Comparison of ENCODE assay signal across 14 mouse cellular contexts in the genomic region with DNA sequence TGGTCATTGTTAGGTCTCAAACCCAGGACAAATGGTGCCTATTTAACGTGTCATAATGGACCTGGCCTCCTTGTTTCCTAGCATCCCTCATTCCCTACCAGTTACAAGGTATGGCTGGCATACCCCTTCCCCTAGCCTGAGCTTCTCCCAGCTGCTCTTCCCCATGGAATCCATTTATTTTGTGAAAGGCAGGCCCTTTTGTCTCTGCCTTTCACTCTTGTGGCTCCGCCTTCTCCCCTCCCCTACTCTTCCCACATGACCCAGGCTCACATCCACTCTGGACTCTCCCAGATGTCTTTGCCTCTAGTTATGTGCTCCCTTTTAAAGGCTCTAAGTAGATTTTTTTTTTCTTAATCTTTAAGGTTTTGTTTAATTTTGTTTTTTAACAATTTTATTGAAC. TPM values are rescaled to one million over a fixed set of nuclear protein-coding genes. Genes with fewer than 3 reads are reported as not detected.
A peak's percentile ranks its signal among the peaks of the same experiment; 100 is the strongest.
DNase-seq lines count a peak whose midpoint lies in the region; ATAC-seq and TF ChIP-seq lines count a peak whose summit lies in the region.
"Had no signal": no experiment of that assay in that cellular context is flagged by ENCODE, and none has a peak within 500 bp of the region (broad histone marks: within the 10 kb centered on the region; RNA-seq: fewer than 3 reads in every experiment).

No protein-coding gene starts in this region.

- H3K4me3 ChIP-seq in kidney, postnatal 0 days (replicated peaks; ENCODE audit: low read depth, low read length): no peak overlapping the region
- H3K4me3 ChIP-seq in kidney, embryonic 14.5 days (ENCODE audit: low read length): no peak overlapping the region
- no peak overlapping the region; a peak in 1 of 4 replicates for H3K4me3 ChIP-seq in ES-E14 (ENCODE audit: insufficient read depth in 1 of 2, low read depth in 1 of 2, low read length in 2 of 2, poor library complexity in 1 of 2, severe bottlenecking in 1 of 2)
- no peak overlapping the region for H3K4me3 ChIP-seq in forebrain, embryonic 15.5 days

- no peak for TF ChIP-seq CTCF in kidney, postnatal 0 days (IDR thresholded peaks at IDR 0.05; ENCODE audit: low read depth)

- no peaks in the 10 kb centered on the region for H3K9me3 ChIP-seq in kidney, postnatal 0 days (replicated peaks; ENCODE audit: low read length)
- H3K9me3 ChIP-seq in kidney, embryonic 14.5 days (ENCODE audit: control insufficient read depth, low read length): no peaks in the 10 kb centered on the region
- H3K9me3 ChIP-seq in ES-E14 (ENCODE audit: control insufficient read depth, insufficient read depth, low read depth, low read length): no peaks in the 10 kb centered on the region
- no peaks in the 10 kb centered on the region for H3K9me3 ChIP-seq in forebrain, embryonic 15.5 days

- no peaks in the 10 kb centered on the region for H3K27me3 ChIP-seq in kidney, postnatal 0 days (ENCODE audit: insufficient read depth, low read length)
- H3K27me3 ChIP-seq in kidney, embryonic 14.5 days (ENCODE audit: control insufficient read depth, insufficient read depth, low read length): no peaks in the 10 kb centered on the region
- H3K27me3 ChIP-seq in forebrain, embryonic 15.5 days: no peaks in the 10 kb centered on the region

- in situ Hi-C loops in ES-E14 (cut with MboI; ENCODE audit: low sequenced_read_pairs in 2 of 2, unreplicated experiment in 2 of 2): no loop called here

- no peak overlapping the region for H3K27ac ChIP-seq in kidney, postnatal 0 days
- H3K27ac ChIP-seq in kidney, embryonic 14.5 days (ENCODE audit: low read depth, low read length): no peak overlapping the region
- H3K27ac ChIP-seq in ES-E14 (ENCODE audit: insufficient read depth, low read depth, low read length, poor library complexity, severe bottlenecking): no peak overlapping the region
- H3K27ac ChIP-seq in forebrain, embryonic 15.5 days (replicated peaks): 0 out of 2 replicates have a peak overlapping the region, but pooled peaks have one; percentile 14
- H3K27ac ChIP-seq: macrophage had no signal

- H3K36me3 ChIP-seq in kidney, postnatal 0 days (ENCODE audit: insufficient read depth, low read length): peaks cover 18% of the 10 kb centered on the region
- peaks cover 43% of the 10 kb centered on the region for H3K36me3 ChIP-seq in kidney, embryonic 14.5 days (ENCODE audit: control insufficient read depth, insufficient read depth, low read length)
- H3K36me3 ChIP-seq in ES-E14 (ENCODE audit: control insufficient read depth, insufficient read depth, low read length, poor library complexity, severe bottlenecking): peaks cover 24% of the 10 kb centered on the region
- peaks cover 32% of the 10 kb centered on the region for H3K36me3 ChIP-seq in forebrain, embryonic 15.5 days

- H3K9ac ChIP-seq in kidney, postnatal 0 days (ENCODE audit: low read depth, low read length): no peak overlapping the region
- H3K9ac ChIP-seq in kidney, embryonic 14.5 days (ENCODE audit: low read depth, low read length): no peak overlapping the region
- no peak overlapping the region for H3K9ac ChIP-seq in ES-E14 (ENCODE audit: insufficient read depth, low read depth, low read length, poor library complexity, severe bottlenecking)
- H3K9ac ChIP-seq in forebrain, embryonic 15.5 days (replicated peaks): no peak overlapping the region; the same call in 1 of the 2 replicates

- peak; percentile 77 for DNase-seq in kidney, postnatal 0 days (ENCODE audit: low spot score)
- peak; percentile 75 for DNase-seq in 3T3-L1 (ENCODE audit: low read depth, low spot score)
- DNase-seq in ES-E14 (ENCODE audit: low read depth, low spot score): peak; percentile 62
- DNase-seq in left cerebral cortex, postnatal 4 days: no peak
- no peak for DNase-seq in gastrocnemius, postnatal 10 days
- no peak for DNase-seq in cerebellum, postnatal 14 days
- DNase-seq: adrenal gland, adult 8-10 months; cerebellum, adult 11 months; gastrocnemius, postnatal 25 days; heart, postnatal 10 days had no signal

- 65% methylated on average over 2 of the region's 2 CpGs for WGBS in kidney, postnatal 0 days
- WGBS in kidney, embryonic 14.5 days: 72% methylated on average over 2 of the region's 2 CpGs
- WGBS in forebrain, embryonic 15.5 days: 29% methylated on average over 2 of the region's 2 CpGs

- H3K4me2 ChIP-seq in kidney, postnatal 0 days (ENCODE audit: low read length): no peak overlapping the region
- H3K4me2 ChIP-seq in kidney, embryonic 14.5 days (replicated peaks; ENCODE audit: low read depth, low read length): no peak overlapping the region
- H3K4me2 ChIP-seq in forebrain, embryonic 15.5 days (replicated peaks): 0 out of 2 replicates have a peak overlapping the region, but pooled peaks have one; percentile 10

- H3K4me1 ChIP-seq in kidney, postnatal 0 days (replicated peaks; ENCODE audit: insufficient read depth, low read length): no peaks in the 10 kb centered on the region
- H3K4me1 ChIP-seq in kidney, embryonic 14.5 days (ENCODE audit: control insufficient read depth, insufficient read depth, low read length): peaks cover 23% of the 10 kb centered on the region
- peaks cover 2 to 5% of the 10 kb centered on the region in 2 experiments; a peak in 3 of 4 replicates for H3K4me1 ChIP-seq in ES-E14 (ENCODE audit: control insufficient read depth in 2 of 2, insufficient read depth in 2 of 2, low read length in 2 of 2, poor library complexity in 1 of 2)
- peaks cover 35% of the 10 kb centered on the region for H3K4me1 ChIP-seq in forebrain, embryonic 15.5 days

- ATAC-seq in kidney, postnatal 0 days (replicated peaks; ENCODE audit: low FRiP score, low read depth): no peak
- no peak for ATAC-seq in kidney, embryonic 14.5 days (ENCODE audit: low FRiP score, low TSS enrichment)
- no peak for ATAC-seq in forebrain, embryonic 15.5 days (replicated peaks)

- intact Hi-C loops in left cerebral cortex, postnatal 4 days (cut with DNase I): no loop called here

TF ChIP-seq in ES-E14, 5 proteins besides CTCF, POLR2A, EP300 and RAD21:
- TF ChIP-seq ZNF384 (IDR thresholded peaks at IDR 0.05; ENCODE audit: low read depth, low read length) (no peak), MAFK (IDR thresholded peaks at IDR 0.05; ENCODE audit: insufficient read depth, low read depth, low read length) (no peak), HCFC1 (IDR thresholded peaks at IDR 0.05; ENCODE audit: borderline replicate concordance, insufficient read depth, low read length) (no peak), ZC3H11A (IDR thresholded peaks at IDR 0.05; ENCODE audit: borderline replicate concordance, low read depth, low read length) (no peak), CHD2 (IDR thresholded peaks at IDR 0.05; ENCODE audit: low read depth, low read length) (no peak)

RNA-seq across cellular contexts. Expression of a gene that starts 2.8 kb away (rescaled TPM):
- polyA plus RNA-seq in kidney, postnatal 0 days (2015; fragmentation: Nextera tagmentation; extraction: Ambion mirVana): 17.2 and 18.8 TPM in 2 replicates
- polyA plus RNA-seq in kidney, embryonic 14.5 days (2014; fragmentation: Nextera tagmentation; extraction: Ambion mirVana): 20.5 and 29.7 TPM in 2 replicates
- total RNA-seq in ES-E14 (2012; rRNA removed): 33.1 and 38.5 TPM in 2 replicates
- 25.2 and 27.6 TPM in 2 replicates for polyA plus RNA-seq in forebrain, embryonic 15.5 days (2015; fragmentation: Nextera tagmentation; extraction: Ambion mirVana)
- 10 to 100 TPM; 19.2 to 19.4 TPM for total RNA-seq in left cerebral cortex, postnatal 4 days (2021)
- 10 to 100 TPM in 1 of 2 experiments, 1 to 10 TPM in 1; 7.3 to 10.9 TPM for total RNA-seq in gastrocnemius, postnatal 10 days (2021)

RNA-seq across cellular contexts. Expression of a gene that starts 3.1 kb away (rescaled TPM):
- polyA plus RNA-seq in kidney, postnatal 0 days (2015; fragmentation: Nextera tagmentation; extraction: Ambion mirVana): 49.7 and 49.9 TPM in 2 replicates
- polyA plus RNA-seq in kidney, embryonic 14.5 days (2014; fragmentation: Nextera tagmentation; extraction: Ambion mirVana): 49.7 and 49.8 TPM in 2 replicates
- 13.8 and 18.0 TPM in 2 replicates for total RNA-seq in ES-E14 (2012; rRNA removed)
- 47.1 and 47.2 TPM in 2 replicates for polyA plus RNA-seq in forebrain, embryonic 15.5 days (2015; fragmentation: Nextera tagmentation; extraction: Ambion mirVana)
- total RNA-seq in left cerebral cortex, postnatal 4 days (2021): 10 to 100 TPM; 28.1 to 29.3 TPM
- 10 to 100 TPM; 34.8 to 37.9 TPM for total RNA-seq in gastrocnemius, postnatal 10 days (2021)

RNA-seq across cellular contexts. Expression of a gene that starts 22.8 kb away (rescaled TPM):
- polyA plus RNA-seq in kidney, postnatal 0 days (2015; fragmentation: Nextera tagmentation; extraction: Ambion mirVana): 3.9 TPM in 2 replicates
- 0.90 and 1.4 TPM in 2 replicates for polyA plus RNA-seq in kidney, embryonic 14.5 days (2014; fragmentation: Nextera tagmentation; extraction: Ambion mirVana)
- 19.6 and 35.0 TPM in 2 replicates for total RNA-seq in ES-E14 (2012; rRNA removed)
- polyA plus RNA-seq in forebrain, embryonic 15.5 days (2015; fragmentation: Nextera tagmentation; extraction: Ambion mirVana): 0.18 and 0.38 TPM in 2 replicates
- not detected for total RNA-seq in left cerebral cortex, postnatal 4 days (2021)
- total RNA-seq in gastrocnemius, postnatal 10 days (2021): not detected
- total RNA-seq: gastrocnemius, postnatal 25 days; heart, postnatal 10 days; layer of hippocampus, adult 18-20 months had no signal
- polyA plus RNA-seq: macrophage had no signal

RNA-seq across cellular contexts. Expression of a gene that starts 37.2 kb away (rescaled TPM):
- polyA plus RNA-seq in kidney, postnatal 0 days (2015; fragmentation: Nextera tagmentation; extraction: Ambion mirVana): 22.8 and 23.3 TPM in 2 replicates
- 11.3 and 16.4 TPM in 2 replicates for polyA plus RNA-seq in kidney, embryonic 14.5 days (2014; fragmentation: Nextera tagmentation; extraction: Ambion mirVana)
- 17.0 and 18.0 TPM in 2 replicates for total RNA-seq in ES-E14 (2012; rRNA removed)
- 39.6 and 42.2 TPM in 2 replicates for polyA plus RNA-seq in forebrain, embryonic 15.5 days (2015; fragmentation: Nextera tagmentation; extraction: Ambion mirVana)
- total RNA-seq in left cerebral cortex, postnatal 4 days (2021): 10 to 100 TPM; 23.5 to 26.1 TPM
- total RNA-seq in gastrocnemius, postnatal 10 days (2021): 1 to 10 TPM; 4.9 to 7.2 TPM

RNA-seq across cellular contexts. Expression of a gene that starts 38.1 kb away (rescaled TPM):
- polyA plus RNA-seq in kidney, postnatal 0 days (2015; fragmentation: Nextera tagmentation; extraction: Ambion mirVana): 21.0 and 21.6 TPM in 2 replicates
- 16.6 and 29.3 TPM in 2 replicates for polyA plus RNA-seq in kidney, embryonic 14.5 days (2014; fragmentation: Nextera tagmentation; extraction: Ambion mirVana)
- total RNA-seq in ES-E14 (2012; rRNA removed): 19.1 TPM in 2 replicates
- 36.9 and 37.6 TPM in 2 replicates for polyA plus RNA-seq in forebrain, embryonic 15.5 days (2015; fragmentation: Nextera tagmentation; extraction: Ambion mirVana)
- total RNA-seq in left cerebral cortex, postnatal 4 days (2021): 10 to 100 TPM; 36.2 to 36.4 TPM
- total RNA-seq in gastrocnemius, postnatal 10 days (2021): 10 to 100 TPM; 20.1 to 25.0 TPM

Comparison
In these comparisons a context has a peak if more than half of its experiments do, and no peak if none do; other contexts are left out.
1. DNase-seq: peak in kidney, postnatal 0 days (single experiment), 3T3-L1 (single experiment) and ES-E14 (single experiment); none in left cerebral cortex, postnatal 4 days (single experiment), gastrocnemius, postnatal 10 days (single experiment) and cerebellum, postnatal 14 days (0 of 2).
2. RNA of a gene that starts 22.8 kb away (total RNA-seq): 19.6 to 35.0 TPM in ES-E14; not detected in left cerebral cortex, postnatal 4 days and not detected in gastrocnemius, postnatal 10 days; every median in the first group is over 10 times any median in the second.